Mouse (Mus musculus): ENCODE results near the gene Noxo1. TPM values are rescaled to one million over a fixed set of nuclear protein-coding genes. Genes with fewer than 3 reads are reported as not detected.

Gene Noxo1
- polyA plus RNA-seq, 1 experiment from 2014 or later: 1.5 TPM

Other genes starting within 250 kb of the Noxo1 start
- 29.9 and 36.7 TPM in 2 replicates for gene E4f1, start 225.9 kb upstream of the Noxo1 start, polyA plus RNA-seq (2015; fragmentation: Nextera tagmentation; extraction: Ambion mirVana)
- gene Pgp, start 225.8 kb upstream of the Noxo1 start, polyA plus RNA-seq (2015; fragmentation: Nextera tagmentation; extraction: Ambion mirVana): 49.9 and 53.3 TPM in 2 replicates
- gene Bricd5, start 222.3 kb upstream of the Noxo1 start, polyA plus RNA-seq (2015; fragmentation: Nextera tagmentation; extraction: Ambion mirVana): 0.39 and 0.58 TPM in 2 replicates
- gene Mlst8, start 217.2 kb upstream of the Noxo1 start, polyA plus RNA-seq (2015; fragmentation: Nextera tagmentation; extraction: Ambion mirVana): 29.0 and 36.1 TPM in 2 replicates
- 1.8 and 2.3 TPM in 2 replicates for gene Caskin1, start 207.6 kb upstream of the Noxo1 start, polyA plus RNA-seq (2015; fragmentation: Nextera tagmentation; extraction: Ambion mirVana)
- 85.8 and 96.1 TPM in 2 replicates for gene Traf7, start 168.3 kb upstream of the Noxo1 start, polyA plus RNA-seq (2015; fragmentation: Nextera tagmentation; extraction: Ambion mirVana)
- 2.8 TPM in 2 replicates for gene Rab26, start 162.0 kb upstream of the Noxo1 start, polyA plus RNA-seq (2015; fragmentation: Nextera tagmentation; extraction: Ambion mirVana)
- gene Pkd1, start 146.4 kb upstream of the Noxo1 start, polyA plus RNA-seq (2015; fragmentation: Nextera tagmentation; extraction: Ambion mirVana): 21.3 and 21.9 TPM in 2 replicates
- gene Tsc2, start 63.6 kb upstream of the Noxo1 start, polyA plus RNA-seq (2015; fragmentation: Nextera tagmentation; extraction: Ambion mirVana): 60.8 and 71.0 TPM in 2 replicates
- gene Nthl1, start 63.6 kb upstream of the Noxo1 start, polyA plus RNA-seq (2015; fragmentation: Nextera tagmentation; extraction: Ambion mirVana): 20.0 and 20.6 TPM in 2 replicates
- 101 and 106 TPM in 2 replicates for gene Slc9a3r2, start 45.9 kb upstream of the Noxo1 start, polyA plus RNA-seq (2015; fragmentation: Nextera tagmentation; extraction: Ambion mirVana)
- gene Npw, start 37.8 kb upstream of the Noxo1 start, polyA plus RNA-seq (2015; fragmentation: Nextera tagmentation; extraction: Ambion mirVana): 0.35 and 0.43 TPM in 2 replicates
- 23.9 and 27.6 TPM in 2 replicates for gene Zfp598, start 26.5 kb upstream of the Noxo1 start, polyA plus RNA-seq (2015; fragmentation: Nextera tagmentation; extraction: Ambion mirVana)
- gene Syngr3, start 6.3 kb upstream of the Noxo1 start, polyA plus RNA-seq (2015; fragmentation: Nextera tagmentation; extraction: Ambion mirVana): 2.4 and 4.6 TPM in 2 replicates
- gene Gfer, start 78 bp upstream of the Noxo1 start, polyA plus RNA-seq (2015; fragmentation: Nextera tagmentation; extraction: Ambion mirVana): 45.6 and 49.5 TPM in 2 replicates
- gene Tbl3, start 11.4 kb downstream of the Noxo1 start, polyA plus RNA-seq (2015; fragmentation: Nextera tagmentation; extraction: Ambion mirVana): 85.0 and 94.5 TPM in 2 replicates
- gene Rnf151, start 21.8 kb downstream of the Noxo1 start, polyA plus RNA-seq (2015; fragmentation: Nextera tagmentation; extraction: Ambion mirVana): 0.18 TPM in 1 of 2 replicates, not detected in the other
- 1,520 and 1,607 TPM in 2 replicates for gene Rps2, start 21.9 kb downstream of the Noxo1 start, polyA plus RNA-seq (2015; fragmentation: Nextera tagmentation; extraction: Ambion mirVana)
- 237 and 238 TPM in 2 replicates for gene Ndufb10, start 28.2 kb downstream of the Noxo1 start, polyA plus RNA-seq (2015; fragmentation: Nextera tagmentation; extraction: Ambion mirVana)
- not detected in 2 replicates for gene Rpl3l, start 31.6 kb downstream of the Noxo1 start, polyA plus RNA-seq (2015; fragmentation: Nextera tagmentation; extraction: Ambion mirVana)
- gene Msrb1, start 40.4 kb downstream of the Noxo1 start, polyA plus RNA-seq (2015; fragmentation: Nextera tagmentation; extraction: Ambion mirVana): 29.9 and 31.8 TPM in 2 replicates
- gene Hs3st6, start 56.8 kb downstream of the Noxo1 start, polyA plus RNA-seq (2015; fragmentation: Nextera tagmentation; extraction: Ambion mirVana): 26.0 and 28.4 TPM in 2 replicates
- gene Meiob, start 108.1 kb downstream of the Noxo1 start, polyA plus RNA-seq (2015; fragmentation: Nextera tagmentation; extraction: Ambion mirVana): 0.13 TPM in 1 of 2 replicates, not detected in the other
- gene Hagh, start 143.9 kb downstream of the Noxo1 start, polyA plus RNA-seq (2015; fragmentation: Nextera tagmentation; extraction: Ambion mirVana): 52.3 and 53.4 TPM in 2 replicates
- gene Fahd1, start 154.1 kb downstream of the Noxo1 start, polyA plus RNA-seq (2015; fragmentation: Nextera tagmentation; extraction: Ambion mirVana): 39.3 and 40.8 TPM in 2 replicates
- gene Igfals, start 169.8 kb downstream of the Noxo1 start, polyA plus RNA-seq (2015; fragmentation: Nextera tagmentation; extraction: Ambion mirVana): 1.7 and 2.1 TPM in 2 replicates
- gene Nubp2, start 190.1 kb downstream of the Noxo1 start, polyA plus RNA-seq (2015; fragmentation: Nextera tagmentation; extraction: Ambion mirVana): 54.2 and 57.8 TPM in 2 replicates
- 40.6 and 43.7 TPM in 2 replicates for gene Spsb3, start 190.4 kb downstream of the Noxo1 start, polyA plus RNA-seq (2015; fragmentation: Nextera tagmentation; extraction: Ambion mirVana)
- 31.5 and 33.1 TPM in 2 replicates for gene Eme2, start 198.9 kb downstream of the Noxo1 start, polyA plus RNA-seq (2015; fragmentation: Nextera tagmentation; extraction: Ambion mirVana)
- gene Mrps34, start 198.9 kb downstream of the Noxo1 start, polyA plus RNA-seq (2015; fragmentation: Nextera tagmentation; extraction: Ambion mirVana): 94.0 and 105 TPM in 2 replicates
- gene Nme3, start 200.3 kb downstream of the Noxo1 start, polyA plus RNA-seq (2015; fragmentation: Nextera tagmentation; extraction: Ambion mirVana): 77.2 and 80.0 TPM in 2 replicates
- gene Mapk8ip3, start 240.7 kb downstream of the Noxo1 start, polyA plus RNA-seq (2015; fragmentation: Nextera tagmentation; extraction: Ambion mirVana): 24.3 and 31.1 TPM in 2 replicates